ENCODE assay signal across 11 mouse cellular contexts in genomic region chr10:111658828-111659227, GRCm38 (mm10).
A peak's percentile ranks its signal among the peaks of the same experiment; 100 is the strongest.
DNase-seq lines count a peak whose midpoint lies in the region; ATAC-seq lines count a peak whose summit lies in the region.
"Had no signal": no experiment of that assay in that cellular context is flagged by ENCODE, and none has a peak within 500 bp of the region (broad histone marks: within the 10 kb centered on the region; RNA-seq: fewer than 3 reads in every experiment).

No protein-coding gene starts in this region.

- H3K36me3 ChIP-seq in kidney, embryonic 15.5 days, result no peaks in the 10 kb centered on the region
- H3K36me3 ChIP-seq in embryonic facial prominence, embryonic 14.5 days (ENCODE audit: control insufficient read depth, insufficient read depth, low read length), result no peaks in the 10 kb centered on the region
- H3K36me3 ChIP-seq in midbrain, embryonic 11.5 days (ENCODE audit: control insufficient read depth, insufficient read depth, low read length), result no peaks in the 10 kb centered on the region
- H3K36me3 ChIP-seq: heart, embryonic 15.5 days had no signal

- H3K9ac ChIP-seq in kidney, embryonic 15.5 days, result no peak overlapping the region
- H3K9ac ChIP-seq in embryonic facial prominence, embryonic 14.5 days (ENCODE audit: low read depth, low read length), result no peak overlapping the region
- no peak overlapping the region for H3K9ac ChIP-seq in midbrain, embryonic 11.5 days (ENCODE audit: low read length)
- H3K9ac ChIP-seq: heart, embryonic 15.5 days had no signal

- peak overlapping the region; percentile 24 for H3K4me2 ChIP-seq in kidney, embryonic 15.5 days
- peak overlapping the region; percentile 40 for H3K4me2 ChIP-seq in embryonic facial prominence, embryonic 14.5 days (ENCODE audit: low read depth, low read length)
- peak overlapping the region; percentile 1; the same call in 1 of the 2 replicates for H3K4me2 ChIP-seq in midbrain, embryonic 11.5 days
- H3K4me2 ChIP-seq: heart, embryonic 15.5 days had no signal

- H3K4me1 ChIP-seq in kidney, embryonic 15.5 days, result peaks cover 18% of the 10 kb centered on the region
- H3K4me1 ChIP-seq in embryonic facial prominence, embryonic 14.5 days (ENCODE audit: control insufficient read depth, insufficient read depth, low read length), result peaks cover 28% of the 10 kb centered on the region
- 0 out of 2 replicates have a peak, but pooled peaks cover 3% of the 10 kb centered on the region for H3K4me1 ChIP-seq in midbrain, embryonic 11.5 days (ENCODE audit: control insufficient read depth, insufficient read depth, low read length)
- H3K4me1 ChIP-seq: heart, embryonic 15.5 days had no signal

- no peak; the same call in 1 of the 2 replicates for ATAC-seq in kidney, embryonic 15.5 days (replicated peaks; ENCODE audit: low FRiP score)
- ATAC-seq in embryonic facial prominence, embryonic 14.5 days (ENCODE audit: low read depth), result 0 out of 2 replicates have a peak, but pooled peaks have one; percentile 44
- ATAC-seq in midbrain, embryonic 11.5 days (ENCODE audit: low FRiP score), result peak; percentile 76
- no peak for ATAC-seq in megakaryocyte-erythroid progenitor cell, adult 5-6 weeks (replicated peaks; ENCODE audit: low FRiP score, low TSS enrichment, poor library complexity, severe bottlenecking)

- no peaks in the 10 kb centered on the region for H3K27me3 ChIP-seq in kidney, embryonic 15.5 days
- H3K27me3 ChIP-seq in embryonic facial prominence, embryonic 14.5 days (replicated peaks; ENCODE audit: control insufficient read depth, insufficient read depth, low read length), result no peaks in the 10 kb centered on the region
- peaks cover 57% of the 10 kb centered on the region for H3K27me3 ChIP-seq in midbrain, embryonic 11.5 days (ENCODE audit: control insufficient read depth, insufficient read depth, low read length)
- H3K27me3 ChIP-seq: heart, embryonic 15.5 days had no signal

- no peak for DNase-seq in kidney, postnatal 14 days
- peak; percentile 57 for DNase-seq in NIH3T3 (ENCODE audit: low read depth)
- peak; percentile 77 for DNase-seq in embryonic facial prominence, embryonic 14.5 days (ENCODE audit: low spot score)
- peak; percentile 91 for DNase-seq in midbrain, embryonic 11.5 days (ENCODE audit: low spot score, missing footprints)
- no peak for DNase-seq in thymus, postnatal 10 days (ENCODE audit: low spot score in 2 of 2)
- DNase-seq in urinary bladder, postnatal 10 days (ENCODE audit: low spot score), result no peak
- DNase-seq: lung, postnatal 10 days; right cerebral cortex, postnatal 4 days had no signal

- H3K27ac ChIP-seq in kidney, embryonic 15.5 days, result no peak overlapping the region
- no peak overlapping the region for H3K27ac ChIP-seq in embryonic facial prominence, embryonic 14.5 days (replicated peaks; ENCODE audit: low read depth, low read length)
- H3K27ac ChIP-seq in midbrain, embryonic 11.5 days (ENCODE audit: low read depth, low read length), result no peak overlapping the region
- H3K27ac ChIP-seq: heart, embryonic 15.5 days had no signal

- no peak overlapping the region for H3K4me3 ChIP-seq in kidney, embryonic 15.5 days (replicated peaks)
- H3K4me3 ChIP-seq in embryonic facial prominence, embryonic 14.5 days (ENCODE audit: low read depth, low read length), result 0 out of 2 replicates have a peak overlapping the region, but pooled peaks have one; percentile 7
- H3K4me3 ChIP-seq in midbrain, embryonic 11.5 days (ENCODE audit: low read depth, low read length), result no peak overlapping the region
- H3K4me3 ChIP-seq: heart, embryonic 15.5 days had no signal

- WGBS in kidney, embryonic 15.5 days, result 37% methylated on average over 9 of the region's 9 CpGs
- 10% methylated on average over 9 of the region's 9 CpGs for whole genome bisulfite sequencing in embryonic facial prominence, embryonic 14.5 days
- 23% methylated on average over 9 of the region's 9 CpGs for WGBS in midbrain, embryonic 11.5 days

- H3K9me3 ChIP-seq in kidney, embryonic 15.5 days (replicated peaks), result no peaks in the 10 kb centered on the region
- no peaks in the 10 kb centered on the region for H3K9me3 ChIP-seq in embryonic facial prominence, embryonic 14.5 days (ENCODE audit: control insufficient read depth, low read length)
- no peaks in the 10 kb centered on the region for H3K9me3 ChIP-seq in midbrain, embryonic 11.5 days (ENCODE audit: control insufficient read depth, low read length)
- H3K9me3 ChIP-seq: heart, embryonic 15.5 days had no signal

Comparison
In these comparisons a context has a peak if more than half of its experiments do, and no peak if none do; other contexts are left out.
1. ATAC-seq: peak in embryonic facial prominence, embryonic 14.5 days (single experiment) and midbrain, embryonic 11.5 days (single experiment); none in kidney, embryonic 15.5 days (single experiment) and megakaryocyte-erythroid progenitor cell, adult 5-6 weeks (single experiment).
2. DNase-seq: peak in NIH3T3 (single experiment), embryonic facial prominence, embryonic 14.5 days (single experiment) and midbrain, embryonic 11.5 days (single experiment); none in kidney, postnatal 14 days (single experiment), thymus, postnatal 10 days (0 of 2) and urinary bladder, postnatal 10 days (single experiment).
3. Peak in every context shown above with its lines, with median percentiles within 50 percentile points of each other: H3K4me2 ChIP-seq.